Mouse (Mus musculus) kidney, postnatal 0 days (tissue): Measurements from ENCODE around the gene Ddx43. TPM values are rescaled to one million over a fixed set of nuclear protein-coding genes. Genes with fewer than 3 reads are reported as not detected.
A peak's percentile ranks its signal among the peaks of the same experiment; 100 is the strongest.

Experiments
- ATAC-seq: fragments of 200-750 bp; cut with Nextera tagmentation; replicated peaks from 2 replicates; pipeline ENCODE4 v1.8.0; 2017; ENCODE audit warnings: low read depth, moderate number of reproducible peaks, moderate TSS enrichment, moderate library complexity; ENCODE audit not compliant: low FRiP score
- DNase-seq: peaks from one replicate; pipeline ENCODE4 v3.0.0-alpha.2; 2016; ENCODE audit warnings: low spot score
- H3K27ac ChIP-seq: fragments of 300-500 bp; sonication (generic); 2 replicates; pipeline ENCODE4 v1.5.1; 2014; ENCODE audit warnings: mild to moderate bottlenecking
- H3K27me3 ChIP-seq: fragments of 300-500 bp; sonication (generic); 2 replicates; pipeline ENCODE4 v1.6.1; 2014; ENCODE audit warnings: low read length, mixed read lengths; ENCODE audit not compliant: insufficient read depth
- H3K36me3 ChIP-seq: fragments of 300-500 bp; sonication (generic); 2 replicates; pipeline ENCODE4 v1.6.1; 2014; ENCODE audit warnings: low read length, mixed read lengths; ENCODE audit not compliant: insufficient read depth
- H3K4me1 ChIP-seq: fragments of 300-500 bp; sonication (generic); replicated peaks from 2 replicates; pipeline ENCODE4 v1.6.1; 2014; ENCODE audit warnings: antibody characterized with exemption, low read length, mixed read lengths; ENCODE audit not compliant: insufficient read depth
- H3K4me2 ChIP-seq: fragments of 300-500 bp; sonication (generic); 2 replicates; pipeline ENCODE4 v1.6.1; 2014; ENCODE audit warnings: mild to moderate bottlenecking, low read length, moderate library complexity, mixed read lengths
- H3K4me3 ChIP-seq: fragments of 300-500 bp; sonication (generic); replicated peaks from 2 replicates; pipeline ENCODE4 v1.5.1; 2014; ENCODE audit warnings: low read depth, low read length
- H3K9ac ChIP-seq: fragments of 300-500 bp; sonication (generic); 2 replicates; pipeline ENCODE4 v1.6.1; 2014; ENCODE audit warnings: low read depth, low read length
- H3K9me3 ChIP-seq: fragments of 300-500 bp; sonication (generic); replicated peaks from 2 replicates; pipeline ENCODE4 v1.6.1; 2016; ENCODE audit warnings: low read length, inconsistent platforms, mixed read lengths
- CTCF ChIP-seq: IDR thresholded peaks from 2 replicates; pipeline ENCODE4 v1.5.1; 2016; ENCODE audit warnings: antibody characterized with exemption, low read depth, mild to moderate bottlenecking, moderate library complexity
- WGBS: fragments of 180-500 bp; shearing (Covaris S2); extraction: QIAGEN DNeasy Blood & Tissue Kit; methylation state at CpG from one replicate; pipeline ENCODE4 v1.1.7; 2014; 5-methylcytosine and 5-hydroxymethylcytosine counted together
- polyA plus RNA-seq: library from polyadenylated mRNA; unstranded; fragments of >200 nt; fragmentation: Nextera tagmentation; extraction: Ambion mirVana; gene quantifications from 2 replicates; pipeline ENCODE4 v1.2.1, GENCODE M21; 2015

Gene Ddx43
- polyA plus RNA-seq, 1 experiment from 2014 or later: 0.22 TPM

GRCm38 (mm10) chr9:78395244-78395629 is 340 bp upstream of the Ddx43 start:
- Histone ChIP-seq H3K27ac (no peak overlapping the region), H3K4me1 (peaks cover 6% of the 10 kb centered on the region), H3K36me3 (no peaks in the 10 kb centered on the region), H3K9ac (no peak overlapping the region), H3K27me3 (peaks cover 16% of the 10 kb centered on the region), H3K4me2 (peak overlapping the region; percentile 54), H3K4me3 (no peak overlapping the region; the same call in 1 of the 2 replicates), H3K9me3 (no peaks in the 10 kb centered on the region)
- 31% methylated on average over 11 of the region's 11 CpGs for WGBS
- TF ChIP-seq CTCF: no peak
- ATAC-seq (no peak), DNase-seq (no peak)

GRCm38 (mm10) chr9:78396517-78396916 is 940 bp downstream of the Ddx43 start:
- 64% methylated on average over 9 of the region's 9 CpGs for WGBS

GRCm38 (mm10) chr9:78400570-78400969 is 5.0 kb downstream of the Ddx43 start:
- Histone ChIP-seq H3K4me2 (no peak overlapping the region), H3K9ac (no peak overlapping the region), H3K36me3 (no peaks in the 10 kb centered on the region), H3K27me3 (peaks cover 11% of the 10 kb centered on the region; the same call in 1 of the 2 replicates), H3K4me1 (peaks cover 6% of the 10 kb centered on the region), H3K4me3 (no peak overlapping the region), H3K27ac (no peak overlapping the region), H3K9me3 (no peaks in the 10 kb centered on the region)
- 65% methylated on average over 5 of the region's 5 CpGs for WGBS
- DNase-seq (no peak), ATAC-seq (no peak)
- no peak for TF ChIP-seq CTCF

More at GRCm38 (mm10) chr9:78396517-78396916, 940 bp downstream of the Ddx43 start:
- Histone ChIP-seq H3K9me3 (no peaks in the 10 kb centered on the region), H3K27ac (no peak overlapping the region), H3K27me3 (peaks cover 16% of the 10 kb centered on the region), H3K4me3 (0 out of 2 replicates have a peak overlapping the region, but pooled peaks have one; percentile 37), H3K4me1 (peaks cover 6% of the 10 kb centered on the region), H3K36me3 (no peaks in the 10 kb centered on the region), H3K4me2 (peak overlapping the region; percentile 54; the same call in 1 of the 2 replicates), H3K9ac (no peak overlapping the region)
- no peak for TF ChIP-seq CTCF
- DNase-seq (no peak), ATAC-seq (no peak)

GRCm38 (mm10) chr9:78401596-78401995 is 6.0 kb downstream of the Ddx43 start:
- DNase-seq (no peak), ATAC-seq (no peak)
- Histone ChIP-seq H3K27ac (no peak overlapping the region), H3K4me3 (no peak overlapping the region), H3K9ac (no peak overlapping the region), H3K27me3 (0 out of 2 replicates have a peak, but pooled peaks cover 4% of the 10 kb centered on the region), H3K9me3 (no peaks in the 10 kb centered on the region), H3K36me3 (no peaks in the 10 kb centered on the region), H3K4me2 (no peak overlapping the region), H3K4me1 (no peaks in the 10 kb centered on the region)
- 97% methylated on average over 7 of the region's 7 CpGs for WGBS
- TF ChIP-seq CTCF: no peak

GRCm38 (mm10) chr9:78427362-78427781 is 31.8 kb downstream of the Ddx43 start:
- no peaks in the 10 kb centered on the region for H3K27me3 ChIP-seq
- 0 out of 2 replicates have a peak overlapping the region, but pooled peaks have one; percentile 18 for H3K9ac ChIP-seq
- 36% methylated on average over 24 of the region's 27 CpGs for WGBS
- H3K36me3 ChIP-seq: no peaks in the 10 kb centered on the region
- H3K4me1 ChIP-seq: no peaks in the 10 kb centered on the region
- H3K4me2 ChIP-seq: peak overlapping the region; percentile 66
- no peak overlapping the region for H3K27ac ChIP-seq
- DNase-seq: no peak
- ATAC-seq: peak; percentile 33; the same call in 1 of the 2 replicates
- H3K4me3 ChIP-seq: peak overlapping the region; percentile 24; the same call in 1 of the 2 replicates
- no peaks in the 10 kb centered on the region for H3K9me3 ChIP-seq
- no peak for TF ChIP-seq CTCF

GRCm38 (mm10) chr9:78428185-78428584 is 32.6 kb downstream of the Ddx43 start:
- H3K9ac ChIP-seq: no peak overlapping the region
- no peaks in the 10 kb centered on the region for H3K4me1 ChIP-seq
- no peaks in the 10 kb centered on the region for H3K36me3 ChIP-seq
- TF ChIP-seq CTCF: no peak
- H3K4me3 ChIP-seq: no peak overlapping the region
- DNase-seq: no peak
- H3K27me3 ChIP-seq: no peaks in the 10 kb centered on the region
- no peak overlapping the region for H3K4me2 ChIP-seq
- H3K27ac ChIP-seq: no peak overlapping the region
- WGBS: 49% methylated on average over 6 of the region's 6 CpGs
- ATAC-seq: 0 out of 2 replicates have a peak, but pooled peaks have one; percentile 17
- no peaks in the 10 kb centered on the region for H3K9me3 ChIP-seq
